Mouse (Mus musculus) cerebellum, adult 9-10 months (tissue): ENCODE measurements around the gene Flrt1.
"Not testable (repeated sequence)": the region's sequence is repeated elsewhere in the genome, so short reads cannot be mapped to it uniquely, and the experiment has no call there.

Experiments used
- DNase-seq: peaks from one replicate; pipeline ENCODE4 v3.0.0; 2022

Flrt1 gene

DNA sequence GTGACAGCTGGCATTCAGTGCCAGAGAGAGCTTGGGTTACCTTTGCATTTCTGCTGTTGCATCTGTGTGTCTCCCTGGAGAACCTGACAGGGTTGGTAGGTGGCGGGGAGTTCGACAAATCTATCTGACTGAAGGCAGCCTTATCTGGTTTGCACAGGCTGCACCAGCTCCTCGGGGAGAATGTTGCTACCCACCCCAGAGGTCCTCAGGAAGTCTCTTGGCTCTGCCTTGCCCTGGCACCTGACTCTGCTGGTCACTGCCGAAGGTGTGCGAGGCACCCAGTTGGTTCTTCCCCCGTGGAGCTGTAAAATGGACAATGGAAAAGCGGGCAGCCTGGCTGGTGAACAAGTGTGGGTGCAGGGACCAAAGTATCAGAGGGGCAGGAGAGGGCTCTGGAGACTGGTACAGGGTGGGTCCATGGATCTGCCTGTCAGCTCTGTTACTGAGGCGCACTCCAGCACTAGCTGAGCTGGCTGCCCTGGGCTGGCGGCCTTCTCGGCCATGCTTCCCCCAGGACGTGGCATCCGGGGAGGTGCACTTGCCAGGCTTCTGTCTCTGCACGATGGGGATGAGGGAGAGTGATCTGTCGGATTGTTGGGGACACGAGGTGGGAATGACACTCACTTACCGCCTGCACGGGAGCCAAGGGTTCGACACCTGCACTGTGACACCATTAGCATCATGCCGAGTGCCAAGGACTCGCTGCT, 38.0 kb downstream of the Flrt1 start:
- no peak for DNase-seq

DNA sequence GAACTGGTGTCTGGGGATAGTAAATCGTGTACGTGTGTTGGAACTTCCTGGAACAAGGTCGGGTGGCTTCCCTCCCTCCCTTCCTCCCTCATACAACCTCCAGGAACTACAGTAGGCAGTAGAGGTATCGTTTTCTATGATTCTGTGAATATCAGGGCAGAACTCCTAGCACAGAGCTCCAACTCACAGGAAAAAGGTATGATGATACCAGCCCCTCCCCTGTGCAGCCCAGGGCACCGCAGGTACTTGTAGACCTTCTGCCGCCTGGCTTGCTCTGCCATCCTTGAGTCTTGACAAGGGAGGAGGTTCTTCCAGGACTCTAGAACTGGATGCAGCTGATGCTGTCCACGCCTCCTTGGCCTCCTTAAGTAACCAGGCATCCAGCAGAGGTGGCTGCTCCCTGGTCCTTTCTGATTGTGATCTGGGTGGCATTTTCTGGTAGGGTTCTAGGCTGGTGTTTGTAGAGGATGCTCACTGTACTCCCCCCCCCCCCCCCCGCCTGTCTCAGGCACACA, 38.6 kb downstream of the Flrt1 start:
- no peak for DNase-seq

DNA sequence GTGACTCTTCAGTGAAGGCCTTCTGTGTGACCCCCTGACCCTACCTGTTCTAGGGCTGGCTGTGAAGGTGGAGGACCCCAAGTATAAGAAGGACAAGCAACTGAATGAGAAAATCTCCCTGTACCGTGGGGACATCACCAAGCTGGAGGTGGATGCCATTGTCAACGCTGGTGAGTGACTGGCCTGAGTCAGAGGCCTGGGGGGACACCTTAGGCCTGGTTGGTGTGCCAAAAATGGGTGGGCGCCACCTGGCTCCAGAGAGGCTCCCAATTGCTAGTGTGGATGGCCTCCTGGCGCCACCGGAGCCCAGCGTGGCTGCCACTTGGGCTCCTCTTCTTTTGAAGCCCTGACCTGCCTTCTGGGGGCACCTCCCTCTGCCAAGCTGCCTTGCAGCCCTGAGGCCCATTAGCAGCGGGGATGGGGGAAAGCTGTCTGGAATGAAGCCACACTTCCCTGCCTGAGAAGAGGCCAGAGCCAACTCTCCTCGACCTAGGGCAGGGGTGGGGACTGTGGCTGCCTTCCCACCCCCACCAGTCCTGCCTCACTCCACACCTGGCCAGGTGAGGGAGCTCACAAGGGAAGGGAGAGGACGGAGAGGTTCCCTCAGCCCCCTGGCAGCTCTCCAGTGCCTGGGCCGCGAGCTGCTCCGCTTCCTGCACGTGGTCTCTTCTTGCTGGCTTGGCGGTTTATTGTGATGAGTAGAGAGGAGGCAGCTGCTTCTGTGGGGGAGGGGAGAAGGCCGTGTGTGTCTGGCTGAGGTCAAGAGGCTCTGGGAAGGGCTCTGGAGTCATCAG, 39.3 kb downstream of the Flrt1 start:
- DNase-seq: no peak

DNA sequence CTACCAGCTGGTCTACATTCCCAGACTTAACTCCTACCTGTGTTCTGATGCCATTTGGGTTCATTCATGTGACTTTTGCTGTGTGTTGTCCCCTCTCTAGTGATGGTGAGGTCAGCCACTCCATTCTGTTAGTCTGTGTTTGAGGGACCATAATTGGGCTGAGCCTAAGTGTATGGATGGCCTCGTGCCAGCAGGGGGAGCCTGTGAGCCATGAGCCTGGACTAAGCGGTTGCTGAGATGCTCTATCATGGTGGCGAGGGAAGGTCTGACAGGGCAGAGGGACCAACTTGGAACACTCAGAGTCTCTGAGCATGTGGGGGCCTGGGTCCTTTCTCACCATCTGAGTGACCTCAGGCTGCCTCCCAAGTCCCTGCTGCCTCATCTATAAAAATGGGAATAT, 41.0 kb downstream of the Flrt1 start:
- peak; percentile 87 for DNase-seq

DNA sequence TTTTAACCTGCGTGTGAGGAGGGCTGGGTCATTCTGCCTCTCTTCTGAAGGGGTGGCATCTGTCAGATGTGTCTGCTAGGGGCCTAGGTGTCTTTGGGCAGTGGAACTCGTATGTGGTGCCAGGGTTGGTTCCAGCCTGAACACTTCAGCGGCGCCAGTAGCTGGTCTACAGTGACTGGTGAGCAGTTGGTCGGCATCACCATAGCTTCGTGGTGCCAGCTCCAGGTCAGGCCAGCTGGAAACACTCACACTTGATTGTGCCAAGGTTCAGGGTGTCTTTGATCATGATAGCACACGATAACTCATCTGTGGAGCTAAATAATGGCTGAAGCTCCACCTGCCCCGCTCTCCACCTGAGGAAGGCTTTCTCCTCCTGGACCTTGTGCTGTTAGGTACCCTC, 42.6 kb downstream of the Flrt1 start:
- DNase-seq: no peak

DNA sequence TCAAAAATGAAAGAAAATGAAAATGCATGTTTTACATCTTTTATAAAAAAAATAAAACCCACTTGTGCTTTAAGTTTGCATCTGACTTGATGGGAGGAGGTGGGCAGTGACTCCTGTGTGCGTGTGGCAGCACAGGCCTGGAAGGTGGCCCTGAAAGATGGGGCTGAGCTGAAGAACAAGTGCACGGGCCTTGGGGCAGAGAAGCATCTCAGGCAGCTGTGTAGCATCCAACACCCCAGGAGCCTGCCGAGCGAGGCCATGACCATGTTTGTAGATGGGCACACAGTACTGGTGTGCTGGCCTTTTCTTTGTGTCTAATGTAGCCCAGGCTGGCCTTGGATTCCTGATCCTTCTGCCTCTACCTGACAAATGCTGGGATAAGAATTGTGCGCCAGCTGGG, 43.4 kb downstream of the Flrt1 start:
- DNase-seq: no peak

DNA sequence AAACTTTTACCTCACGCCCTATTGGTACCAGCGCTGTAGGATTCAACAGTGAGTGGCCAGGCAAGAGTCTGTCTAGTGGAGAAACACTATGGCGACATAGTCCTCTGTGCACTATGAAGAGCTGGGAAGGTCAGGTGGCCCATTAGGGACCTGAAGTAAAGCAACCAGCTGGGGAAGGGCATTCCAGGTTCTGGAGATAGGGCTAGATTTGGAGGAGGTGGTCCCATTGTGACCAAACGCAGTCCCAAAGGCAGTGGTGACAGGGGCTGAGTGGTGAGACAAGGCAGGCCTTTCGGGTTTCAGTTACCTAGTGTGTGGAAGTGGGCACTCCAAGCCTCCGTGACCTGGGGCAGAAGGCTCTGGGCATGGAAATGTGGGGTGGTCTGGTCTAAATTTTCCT, 47.0 kb downstream of the Flrt1 start:
- no peak for DNase-seq

DNA sequence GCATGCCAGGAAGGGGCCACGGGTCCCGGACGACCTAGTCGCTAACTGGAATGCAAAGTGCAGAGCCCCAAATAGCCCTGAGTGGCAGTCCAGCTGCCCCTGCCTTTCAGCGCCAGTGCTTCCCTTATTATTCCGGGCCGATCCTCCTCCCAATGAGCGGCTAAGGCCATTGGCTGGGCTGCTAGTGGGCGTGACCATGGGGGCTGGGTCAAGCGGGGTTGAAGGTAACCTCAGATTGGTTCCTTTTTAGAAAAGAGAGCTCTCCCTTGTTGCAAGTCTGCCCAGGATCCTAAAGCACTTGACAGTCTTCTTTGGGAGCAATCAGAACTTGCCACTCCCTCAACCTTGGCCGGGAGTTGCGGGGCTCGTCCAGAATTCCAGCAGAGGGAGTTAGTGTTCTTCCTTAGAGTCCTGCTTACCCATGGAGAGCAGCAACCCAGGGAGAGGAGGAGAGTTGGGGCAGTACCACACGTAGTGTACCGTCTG, 47.8 kb downstream of the Flrt1 start:
- DNase-seq: peak; percentile 85

DNA sequence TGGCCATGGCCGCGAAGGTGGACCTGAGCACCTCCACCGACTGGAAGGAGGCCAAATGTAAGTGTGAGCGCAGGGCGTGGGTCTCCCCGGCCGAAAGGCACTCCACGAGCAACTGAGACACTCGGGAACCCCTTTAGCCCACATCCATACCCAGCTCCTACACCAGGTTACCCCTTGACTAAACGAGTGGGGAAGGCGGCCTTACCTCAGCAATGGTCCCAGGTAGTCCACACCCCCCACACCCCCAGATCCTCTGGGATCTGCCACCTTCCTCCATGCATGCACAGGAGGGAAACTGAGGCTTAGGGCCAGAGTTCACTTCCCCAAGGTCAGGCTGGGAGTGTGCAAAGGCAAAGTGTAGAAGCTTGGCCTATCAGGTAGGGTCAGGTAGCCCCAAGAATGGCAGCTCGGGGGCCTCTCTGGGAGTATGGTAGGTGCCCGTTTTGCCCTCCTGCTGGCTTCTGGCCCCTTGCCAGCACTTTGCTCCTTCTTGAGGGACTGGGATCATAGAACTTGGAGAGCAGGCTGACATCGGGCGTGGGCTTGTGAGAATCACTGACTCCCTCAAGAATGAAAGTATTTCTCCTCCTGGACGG, 48.3 kb downstream of the Flrt1 start:
- DNase-seq: peak; percentile 75

DNA sequence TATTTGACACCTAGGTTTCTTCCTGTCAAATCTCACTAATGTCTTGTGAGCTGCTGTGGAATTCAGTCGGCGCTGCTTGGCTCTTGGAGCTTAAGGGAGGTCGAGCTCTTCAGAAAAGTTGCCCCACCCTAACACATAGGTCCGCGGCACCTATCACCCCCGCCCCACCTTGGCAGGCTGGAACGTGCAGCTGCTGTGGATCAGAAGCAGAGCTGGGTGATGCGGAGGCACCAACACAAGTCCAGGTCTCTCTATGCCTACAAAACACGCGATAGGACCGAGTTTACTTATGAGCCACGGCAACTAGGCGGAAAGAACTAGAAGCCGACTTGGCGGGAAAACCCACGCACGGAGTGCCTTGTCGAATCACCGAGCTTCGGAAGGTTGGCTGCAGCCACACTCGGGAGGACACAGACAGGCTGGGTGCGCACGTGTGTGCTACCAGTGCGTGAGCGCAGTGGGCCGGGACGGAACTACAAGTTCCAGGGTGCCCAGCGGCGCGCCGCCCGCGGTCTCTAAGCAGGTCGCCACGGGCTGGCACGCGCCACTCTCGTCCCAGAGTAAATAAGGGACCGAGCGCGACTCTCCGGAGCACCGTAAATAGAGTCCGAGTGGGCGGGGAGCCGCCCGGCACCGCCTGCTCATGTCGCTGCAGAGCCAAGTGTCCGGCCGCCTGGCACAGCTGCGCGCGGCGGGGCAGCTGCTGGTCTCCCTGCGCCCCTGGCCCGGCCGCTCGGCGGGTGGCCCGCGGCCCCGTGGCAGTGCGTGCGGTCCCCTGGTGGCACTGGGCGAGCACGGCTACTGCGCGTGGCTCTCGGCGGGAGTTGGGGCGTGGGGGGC, 49.1 kb downstream of the Flrt1 start, which contains the start of gene Macrod1:
Gene Macrod1, plus strand, starts transcription at position 563 of the 840 bp plus-strand sequence.
- peak; percentile 82 for DNase-seq

DNA sequence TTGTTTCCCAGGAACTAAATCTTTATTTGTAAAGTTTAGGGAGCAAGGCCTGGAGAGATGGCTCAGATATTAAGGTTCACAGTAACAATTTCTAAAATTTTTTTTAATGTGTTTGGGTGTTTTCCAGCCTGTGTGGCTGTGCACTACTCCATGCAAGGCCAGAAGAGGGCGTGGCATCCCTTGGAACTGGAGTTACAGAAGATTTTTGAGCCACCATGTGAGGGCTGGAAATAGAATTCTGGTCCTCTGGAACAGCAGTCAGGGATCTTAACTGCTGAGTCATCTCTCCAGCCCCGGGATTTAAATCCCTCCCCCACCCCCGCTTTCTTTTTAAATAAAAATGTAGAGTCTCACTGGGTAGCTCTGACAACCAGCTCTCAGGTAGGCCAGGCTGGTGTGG, 50.4 kb downstream of the Flrt1 start:
- DNase-seq: no peak

DNA sequence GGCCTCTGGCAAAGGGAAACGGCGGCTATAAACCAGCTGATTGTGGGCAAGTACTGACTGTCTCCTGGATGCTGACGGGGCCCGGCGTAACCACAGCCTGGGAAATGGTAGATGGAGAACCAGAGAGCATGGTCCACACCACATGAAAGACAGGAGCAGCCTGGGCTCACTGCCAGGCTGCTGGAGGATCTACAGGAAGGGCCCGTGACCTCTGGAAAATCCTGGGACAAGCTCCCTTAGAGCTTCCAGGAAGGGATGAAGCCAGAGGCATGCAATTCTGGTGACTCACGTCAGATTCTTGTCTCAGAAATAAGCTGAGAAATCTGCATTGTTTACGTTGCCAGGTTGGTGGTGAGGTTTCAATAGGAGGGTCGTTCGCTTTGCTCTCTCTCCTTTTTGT, 50.8 kb downstream of the Flrt1 start:
- DNase-seq: no peak

DNA sequence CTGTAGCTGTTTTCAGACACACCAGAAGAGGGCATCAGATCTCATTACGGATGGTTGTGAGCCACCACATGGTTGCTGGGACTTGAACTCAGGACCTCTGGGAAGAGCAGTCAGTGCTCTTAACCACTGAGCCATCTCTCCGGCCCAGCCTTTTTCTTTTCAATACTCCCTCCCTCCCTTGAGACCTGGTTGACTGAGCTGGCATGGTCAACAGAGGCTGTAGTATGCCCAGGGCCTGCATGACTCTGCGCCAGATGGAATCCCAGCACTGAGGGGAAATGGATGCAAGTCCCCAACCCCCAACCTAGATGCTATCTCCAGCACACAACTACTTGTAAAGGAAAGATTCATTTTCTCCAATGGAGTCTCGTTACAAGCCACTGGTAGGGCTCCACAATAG, 52.1 kb downstream of the Flrt1 start:
- DNase-seq: not testable (repeated sequence)

DNA sequence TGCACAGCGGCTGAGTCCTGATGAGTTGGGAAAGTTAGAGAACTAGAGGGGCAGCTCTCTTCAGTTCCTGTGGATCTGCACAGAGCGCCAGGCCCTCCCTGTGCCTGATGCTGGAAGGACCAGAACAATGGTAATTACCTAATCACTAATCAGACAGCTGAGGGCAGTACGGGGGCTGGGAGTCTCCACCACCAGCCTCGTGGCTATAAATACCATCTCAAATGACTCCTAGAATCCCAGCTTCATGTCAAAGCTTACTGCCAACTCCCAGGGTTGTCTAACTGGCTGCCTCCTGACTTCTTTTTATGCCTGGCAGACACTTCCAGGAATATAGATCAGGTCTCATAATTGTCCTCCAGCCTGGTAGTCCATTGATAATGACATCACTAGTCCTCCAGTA, 60.8 kb downstream of the Flrt1 start:
- no peak for DNase-seq

DNA sequence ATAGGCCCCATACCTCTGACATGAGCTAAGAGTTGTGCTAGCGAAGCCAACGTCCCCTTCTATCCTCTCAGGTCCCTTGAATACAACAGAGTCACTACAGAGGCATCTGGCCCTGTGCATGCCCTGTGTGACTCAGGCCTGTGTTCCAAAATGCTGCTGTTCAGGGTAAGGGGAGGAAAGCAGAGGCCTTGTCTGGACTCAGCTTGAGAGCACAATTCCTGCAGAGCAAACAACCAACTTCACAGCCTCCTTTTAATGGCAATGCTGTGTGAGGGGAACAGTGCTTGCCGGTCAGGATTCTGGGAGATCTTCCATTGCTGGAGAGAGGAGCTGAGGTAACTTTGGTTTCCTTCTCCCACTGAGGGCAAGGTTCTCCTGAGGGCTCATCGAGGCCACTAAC, 61.2 kb downstream of the Flrt1 start:
- DNase-seq: no peak
